Mouse (Mus musculus) MEL (cell line): ENCODE data around the gene Dus1l. TPM values are rescaled to one million over a fixed set of nuclear protein-coding genes. Genes with fewer than 3 reads are reported as not detected.

Source experiments
- DNase-seq: peaks from one replicate; pipeline ENCODE4 v3.0.0; 2011; ENCODE audit warnings: low read depth, low spot score
- H3K27ac ChIP-seq: 2 replicates; pipeline ENCODE4 v1.5.1; 2012; ENCODE audit warnings: low read depth, mild to moderate bottlenecking, control low read depth, low read length, moderate library complexity; ENCODE audit not compliant: control insufficient read depth
- H3K27me3 ChIP-seq, 2 experiments: fragments of 150-350 bp in 1 of 2; sonication (generic) in 1 of 2; 2 replicates each; pipeline ENCODE4 v1.6.1; 2012; ENCODE audit warnings: low read length in 2 of 2, mild to moderate bottlenecking in 2 of 2, improper control_type of control experiment in 1 of 2, moderate library complexity in 1 of 2; ENCODE audit not compliant: insufficient read depth in 2 of 2, control insufficient read depth in 1 of 2
- H3K36me3 ChIP-seq, 2 experiments: 2 replicates each; pipeline ENCODE4 v1.6.1; 2012 to 2014; ENCODE audit warnings: low read length in 2 of 2, improper control_type of control experiment in 1 of 2, inconsistent platforms in 1 of 2, mild to moderate bottlenecking in 1 of 2; ENCODE audit not compliant: insufficient read depth in 2 of 2, control insufficient read depth in 1 of 2
- H3K4me1 ChIP-seq, 2 experiments: fragments of 150-350 bp in 1 of 2; sonication (generic) in 1 of 2; 2 replicates each; pipeline ENCODE4 v1.6.1; 2012; ENCODE audit warnings: low read length in 2 of 2, improper control_type of control experiment in 1 of 2, mild to moderate bottlenecking in 1 of 2; ENCODE audit not compliant: insufficient read depth in 2 of 2, control insufficient read depth in 1 of 2
- H3K4me3 ChIP-seq, 2 experiments: fragments of 150-350 bp in 1 of 2; sonication (generic) in 1 of 2; 2 replicates each; pipeline ENCODE4 v1.5.1; 2012; ENCODE audit warnings: low read depth in 2 of 2, low read length in 2 of 2, mild to moderate bottlenecking in 2 of 2, moderate library complexity in 2 of 2, control low read depth in 1 of 2, improper control_type of control experiment in 1 of 2; ENCODE audit not compliant: control insufficient read depth in 1 of 2, insufficient read depth in 1 of 2
- H3K79me2 ChIP-seq: 2 replicates; pipeline ENCODE4 v1.6.1; 2012; ENCODE audit warnings: mild to moderate bottlenecking, low read length, moderate library complexity; ENCODE audit not compliant: control insufficient read depth, poor library complexity, insufficient read depth
- H3K9ac ChIP-seq: 2 replicates; pipeline ENCODE4 v1.6.1; 2012; ENCODE audit warnings: low read depth, mild to moderate bottlenecking, control low read depth, low read length, moderate library complexity; ENCODE audit not compliant: control insufficient read depth, poor library complexity, severe bottlenecking
- H3K9me3 ChIP-seq: fragments of 150-350 bp; sonication (generic); replicated peaks from 2 replicates; pipeline ENCODE4 v1.6.1; 2012; ENCODE audit warnings: mild to moderate bottlenecking, low read length, improper control_type of control experiment, moderate library complexity; ENCODE audit not compliant: insufficient read depth
- CTCF ChIP-seq, 3 experiments: IDR thresholded peaks in 2 of 3; conservative IDR thresholded peaks in 1 of 3; 2 replicates each; pipeline ENCODE4 v1.5.1; 2011 to 2012; ENCODE audit warnings: low read length in 3 of 3, low read depth in 2 of 3, mild to moderate bottlenecking in 2 of 3, improper control_type of control experiment in 1 of 3, inconsistent platforms in 1 of 3, mixed read lengths in 1 of 3, moderate library complexity in 1 of 3; ENCODE audit not compliant: control insufficient read depth in 1 of 3, insufficient read depth in 1 of 3, poor library complexity in 1 of 3, severe bottlenecking in 1 of 3
- EP300 ChIP-seq, 2 experiments: IDR thresholded peaks; 2 replicates each; pipeline ENCODE4 v1.6.1; 2011; ENCODE audit warnings: improper control_type of control experiment in 2 of 2, low read length in 2 of 2, low read depth in 1 of 2, mild to moderate bottlenecking in 1 of 2
- ETS1 ChIP-seq: IDR thresholded peaks from 2 replicates; pipeline ENCODE4 v1.6.1; 2012; ENCODE audit warnings: low read depth, mild to moderate bottlenecking, inconsistent platforms, low read length, improper control_type of control experiment, moderate library complexity
- GATA1 ChIP-seq: IDR thresholded peaks from 2 replicates; pipeline ENCODE4 v1.6.1; 2011; ENCODE audit warnings: low read depth, low read length, improper control_type of control experiment
- JUND ChIP-seq: IDR thresholded peaks from 2 replicates; pipeline ENCODE4 v1.6.1; 2011; ENCODE audit warnings: low read depth, mild to moderate bottlenecking, improper control_type of control experiment, low read length
- MAFK ChIP-seq: IDR thresholded peaks from 2 replicates; pipeline ENCODE4 v1.6.1; 2011; ENCODE audit warnings: low read depth, mild to moderate bottlenecking, low read length, improper control_type of control experiment, borderline replicate concordance
- MXI1 ChIP-seq: IDR thresholded peaks from 2 replicates; pipeline ENCODE4 v1.6.1; 2011; ENCODE audit warnings: mild to moderate bottlenecking, low read depth, low read length, improper control_type of control experiment
- MYC ChIP-seq: IDR thresholded peaks from 2 replicates; pipeline ENCODE4 v1.6.1; 2011; ENCODE audit warnings: low read depth, mild to moderate bottlenecking, low read length, improper control_type of control experiment, moderate library complexity
- NELFE ChIP-seq: IDR thresholded peaks from 2 replicates; pipeline ENCODE4 v1.6.1; 2011; ENCODE audit warnings: low read depth, low read length, improper control_type of control experiment
- POLR2AphosphoS5 ChIP-seq: IDR thresholded peaks from 2 replicates; pipeline ENCODE4 v1.6.1; 2012; ENCODE audit warnings: low read depth, borderline replicate concordance, mild to moderate bottlenecking, inconsistent platforms, low read length, moderate library complexity, mixed read lengths
- TCF12 ChIP-seq: IDR thresholded peaks from 2 replicates; pipeline ENCODE4 v1.6.1; 2014; ENCODE audit warnings: low read depth, mild to moderate bottlenecking, inconsistent platforms, low read length, improper control_type of control experiment, moderate library complexity
- USF1 ChIP-seq: IDR thresholded peaks from 2 replicates; pipeline ENCODE4 v1.6.1; 2014; ENCODE audit warnings: low read depth, mild to moderate bottlenecking, inconsistent platforms, low read length, improper control_type of control experiment, moderate library complexity
- ZC3H11A ChIP-seq: IDR thresholded peaks from 2 replicates; pipeline ENCODE4 v1.6.1; 2012; ENCODE audit warnings: low read depth, mild to moderate bottlenecking, inconsistent platforms, low read length, improper control_type of control experiment
- ZNF384 ChIP-seq: IDR thresholded peaks from 2 replicates; pipeline ENCODE4 v1.6.1; 2012; ENCODE audit warnings: low read depth, mild to moderate bottlenecking, inconsistent platforms, low read length, improper control_type of control experiment
- polyA plus RNA-seq, 2 experiments: library from polyadenylated mRNA; stranded (reverse) in 1 of 2; unstranded in 1 of 2; fragments of >175 nt in 1 of 2; fragments of >200 nt in 1 of 2; gene quantifications; 2 replicates each; pipeline versions ENCODE4 v1.2.1 to v1.2.4; 2012; ENCODE audit warnings: low replicate concordance in 2 of 2, low read depth in 1 of 2; ENCODE audit not compliant: insufficient read length in 2 of 2, insufficient read depth in 1 of 2, missing spikeins in 1 of 2
- total RNA-seq: library from RNA; depleted of rRNA; stranded (reverse); fragments of 300-350 nt; gene quantifications from 2 replicates; pipeline ENCODE4 v1.2.3, GENCODE M21; 2012

The Dus1l gene
- total and polyA plus RNA-seq, 3 experiments, result 171 to 203 TPM; not detected in 1

- TF ChIP-seq MXI1 (peak; percentile 94), MAFK (no peak), ZC3H11A (no peak), EP300 (IDR thresholded peaks at IDR 0.05; ENCODE audit: low read depth in 1 of 2, low read length in 2 of 2) (peak in 1 of 2 experiments; percentile 60; a peak in 1 of 4 replicates), TCF12 (peak; percentile 88)
Measured at GRCm38 (mm10) chr11:120795756-120796613, at the start of gene Dus1l (continued).

- Histone ChIP-seq H3K36me3 (no peaks in the 10 kb centered on the region), H3K9ac (no peak overlapping the region), H3K9me3 (no peaks in the 10 kb centered on the region), H3K27ac (no peak overlapping the region), H3K27me3 (no peaks in the 10 kb centered on the region), H3K4me3 (no peak overlapping the region), H3K4me1 (no peaks in the 10 kb centered on the region), H3K79me2 (no peaks in the 10 kb centered on the region)
- no peak for DNase-seq
- TF ChIP-seq USF1 (peak; percentile 22; the same call in 1 of the 2 replicates), ZNF384 (peak; percentile 63), NELFE (no peak)
Measured at GRCm38 (mm10) chr11:120844329-120844728, 48.1 kb upstream of the Dus1l start.

GRCm38 (mm10) chr11:120833555-120834280 lies 37.5 kb upstream of the Dus1l start:
- DNase-seq, result no peak
- peaks cover 0 to 2% of the 10 kb centered on the region in 2 experiments; a peak in 1 of 4 replicates for H3K36me3 ChIP-seq
- H3K4me3 ChIP-seq, result no peak overlapping the region
- H3K27me3 ChIP-seq, result no peaks in the 10 kb centered on the region
- H3K9ac ChIP-seq, result no peak overlapping the region
- H3K27ac ChIP-seq, result no peak overlapping the region
- H3K79me2 ChIP-seq, result no peaks in the 10 kb centered on the region
- H3K4me1 ChIP-seq, result peaks cover 0 to 3% of the 10 kb centered on the region in 2 experiments; a peak in 1 of 4 replicates
- no peaks in the 10 kb centered on the region for H3K9me3 ChIP-seq
- TF ChIP-seq ETS1, result no peak
- no peak for TF ChIP-seq POLR2AphosphoS5
- TF ChIP-seq GATA1, result no peak
- no peak for TF ChIP-seq MYC
- no peak for TF ChIP-seq JUND
- TF ChIP-seq TCF12, result no peak
- TF ChIP-seq ZC3H11A, result no peak
- no peak for TF ChIP-seq CTCF (IDR thresholded peaks at IDR 0.05 in 2 of 3, conservative IDR thresholded peaks at IDR 0.05 in 1 of 3; ENCODE audit: control insufficient read depth in 1 of 3, insufficient read depth in 1 of 3, low read depth in 2 of 3, low read length in 3 of 3, poor library complexity in 1 of 3, severe bottlenecking in 1 of 3)
